Mouse (Mus musculus) cerebellum, adult 2 months (tissue): ENCODE measurements around the gene Frmd4a. TPM values are rescaled to one million over a fixed set of nuclear protein-coding genes. Genes with fewer than 3 reads are reported as not detected.

ENCODE experiments used
- DNase-seq, 2 experiments: peaks; one replicate each; pipeline ENCODE4 v3.0.0; 2021
- H3K27ac ChIP-seq: fragments of 200-500 bp; 2 replicates; pipeline ENCODE4 v1.5.1; 2012; ENCODE audit warnings: low read length, control low read depth, inconsistent platforms; ENCODE audit not compliant: insufficient read depth
- H3K27me3 ChIP-seq: fragments of 200-500 bp; 2 replicates; pipeline ENCODE4 v1.6.1; 2012; ENCODE audit warnings: inconsistent platforms, mild to moderate bottlenecking, low read length, moderate library complexity; ENCODE audit not compliant: control insufficient read depth, insufficient read depth
- H3K4me1 ChIP-seq: fragments of 200-500 bp; 2 replicates; pipeline ENCODE4 v1.6.1; 2011; ENCODE audit warnings: low read length; ENCODE audit not compliant: control insufficient read depth, insufficient read depth
- H3K4me3 ChIP-seq: fragments of 200-500 bp; replicated peaks from 2 replicates; pipeline ENCODE3; 2011; ENCODE audit warnings: mild to moderate bottlenecking, low read depth, low read length, control low read depth; ENCODE audit not compliant: insufficient read depth
- CTCF ChIP-seq: fragments of 200-500 bp; IDR thresholded peaks from 2 replicates; pipeline ENCODE4 v1.5.1; 2011; ENCODE audit warnings: low read depth, mild to moderate bottlenecking, control low read depth, low read length, moderate library complexity, borderline replicate concordance; ENCODE audit not compliant: insufficient read depth
- POLR2A ChIP-seq: fragments of 200-500 bp; IDR thresholded peaks from 2 replicates; pipeline ENCODE4 v1.6.1; 2011; ENCODE audit warnings: low read length, control low read depth, borderline replicate concordance; ENCODE audit not compliant: insufficient read depth
- WGBS: fragments of 180-500 bp; shearing (Covaris S2); methylation state at CpG from one replicate; pipeline ENCODE4 v1.1.7; 2018; 5-methylcytosine and 5-hydroxymethylcytosine counted together
- polyA plus RNA-seq: library from polyadenylated mRNA; depleted of rRNA; stranded (reverse); fragments of >200 nt; gene quantifications from 2 replicates; pipeline ENCODE4 v1.2.3, GENCODE M21; 2012

Frmd4a gene
- polyA plus RNA-seq, 1 experiment: 33.6 TPM

- Histone ChIP-seq H3K4me3 (no peak overlapping the region), H3K27me3 (no peaks in the 10 kb centered on the region), H3K27ac (no peak overlapping the region), H3K4me1 (no peaks in the 10 kb centered on the region)
- DNase-seq: no peak
- no peak for TF ChIP-seq POLR2A
- no peak for TF ChIP-seq CTCF
- WGBS: 89% methylated on average over 1 of the region's 1 CpGs
These were observed 505.4 kb downstream of the Frmd4a start for GRCm38 (mm10) chr2:4522769-4523487.

- no peak overlapping the region for H3K27ac ChIP-seq
- TF ChIP-seq POLR2A: no peak
- TF ChIP-seq CTCF: no peak
- H3K4me1 ChIP-seq: no peaks in the 10 kb centered on the region
- DNase-seq: no peak
- 56% methylated on average over 7 of the region's 7 CpGs for WGBS
- no peak overlapping the region for H3K4me3 ChIP-seq
- no peaks in the 10 kb centered on the region for H3K27me3 ChIP-seq
These were observed 509.6 kb downstream of the Frmd4a start for GRCm38 (mm10) chr2:4527094-4527493.

GRCm38 (mm10) chr2:4529254-4529729 is 511.8 kb downstream of the Frmd4a start:
- 55% methylated on average over 9 of the region's 9 CpGs for whole genome bisulfite sequencing
- H3K4me1 ChIP-seq: no peaks in the 10 kb centered on the region
- no peak overlapping the region for H3K27ac ChIP-seq

GRCm38 (mm10) chr2:4531533-4532197 is 514.1 kb downstream of the Frmd4a start:
- H3K4me3 ChIP-seq: no peak overlapping the region

More at GRCm38 (mm10) chr2:4529254-4529729, 511.8 kb downstream of the Frmd4a start:
- no peak for DNase-seq
- Histone ChIP-seq H3K4me3 (no peak overlapping the region), H3K27me3 (no peaks in the 10 kb centered on the region)
- no peak for TF ChIP-seq POLR2A
- no peak for TF ChIP-seq CTCF

GRCm38 (mm10) chr2:4532198-4532568 is 514.7 kb downstream of the Frmd4a start:
- Histone ChIP-seq H3K27ac (no peak overlapping the region), H3K4me1 (no peaks in the 10 kb centered on the region), H3K4me3 (no peak overlapping the region), H3K27me3 (no peaks in the 10 kb centered on the region)
- TF ChIP-seq POLR2A (no peak), CTCF (no peak)
- no peak for DNase-seq
- WGBS: 99% methylated on average over 5 of the region's 5 CpGs

More at GRCm38 (mm10) chr2:4531533-4532197, 514.1 kb downstream of the Frmd4a start:
- Histone ChIP-seq H3K27me3 (no peaks in the 10 kb centered on the region), H3K4me1 (no peaks in the 10 kb centered on the region), H3K27ac (no peak overlapping the region)
- 95% methylated on average over 11 of the region's 11 CpGs for WGBS
- DNase-seq: no peak
- no peak for TF ChIP-seq CTCF
- TF ChIP-seq POLR2A: no peak

GRCm38 (mm10) chr2:4532945-4533344 is 515.4 kb downstream of the Frmd4a start:
- 77% methylated on average over 6 of the region's 6 CpGs for WGBS
- Histone ChIP-seq H3K4me3 (no peak overlapping the region), H3K27ac (no peak overlapping the region), H3K27me3 (no peaks in the 10 kb centered on the region), H3K4me1 (no peaks in the 10 kb centered on the region)
- TF ChIP-seq POLR2A (no peak), CTCF (no peak)
- no peak for DNase-seq

- Histone ChIP-seq H3K4me1 (no peaks in the 10 kb centered on the region), H3K27me3 (no peaks in the 10 kb centered on the region), H3K4me3 (no peak overlapping the region), H3K27ac (no peak overlapping the region)
- no peak for DNase-seq
- TF ChIP-seq CTCF: no peak
- TF ChIP-seq POLR2A: no peak
- WGBS: 80% methylated on average over 9 of the region's 9 CpGs
These were observed 517.8 kb downstream of the Frmd4a start for GRCm38 (mm10) chr2:4535187-4535864.
